Mouse (Mus musculus): ENCODE data around the gene Glrx3. TPM values are rescaled to one million over a fixed set of nuclear protein-coding genes. Genes with fewer than 3 reads are reported as not detected.
A peak's percentile ranks its signal among the peaks of the same experiment; 100 is the strongest.
"Not testable (repeated sequence)": the region's sequence is repeated elsewhere in the genome, so short reads cannot be mapped to it uniquely, and the experiment has no call there.

Gene Glrx3
- polyA plus RNA-seq, 1 experiment from 2014 or later, result 81.9 TPM

GRCm38 (mm10) chr7:137436901-137437300 lies 513 bp upstream of the Glrx3 start:
- WGBS (ENCODE audit: missing documents), result 73% methylated on average over 6 of the region's 6 CpGs
- Histone ChIP-seq H3K36me3 (ENCODE audit: inconsistent target) (no peaks in the 10 kb centered on the region), H3K79me2 (ENCODE audit: inconsistent target) (peaks cover 41% of the 10 kb centered on the region), H3K27ac (no peak overlapping the region), H3K4me3 (ENCODE audit: inconsistent target) (no peak overlapping the region)

- Histone ChIP-seq H3K79me2 (ENCODE audit: inconsistent target) (peaks cover 53% of the 10 kb centered on the region), H3K4me3 (ENCODE audit: inconsistent target) (peak overlapping the region; percentile 55), H3K36me3 (ENCODE audit: inconsistent target) (no peaks in the 10 kb centered on the region), H3K27ac (no peak overlapping the region)
- WGBS (ENCODE audit: missing documents), result 2% methylated on average over 7 of the region's 7 CpGs
These were observed 751 bp downstream of the Glrx3 start for GRCm38 (mm10) chr7:137438179-137438550.

GRCm38 (mm10) chr7:137438962-137439361 lies 1.5 kb downstream of the Glrx3 start:
- WGBS (ENCODE audit: missing documents), result 92% methylated on average over 7 of the region's 7 CpGs
- H3K79me2 ChIP-seq (ENCODE audit: inconsistent target), result peaks cover 61% of the 10 kb centered on the region
- H3K36me3 ChIP-seq (ENCODE audit: inconsistent target); H3K27ac ChIP-seq; H3K4me3 ChIP-seq (ENCODE audit: inconsistent target): not testable (repeated sequence)

DNA sequence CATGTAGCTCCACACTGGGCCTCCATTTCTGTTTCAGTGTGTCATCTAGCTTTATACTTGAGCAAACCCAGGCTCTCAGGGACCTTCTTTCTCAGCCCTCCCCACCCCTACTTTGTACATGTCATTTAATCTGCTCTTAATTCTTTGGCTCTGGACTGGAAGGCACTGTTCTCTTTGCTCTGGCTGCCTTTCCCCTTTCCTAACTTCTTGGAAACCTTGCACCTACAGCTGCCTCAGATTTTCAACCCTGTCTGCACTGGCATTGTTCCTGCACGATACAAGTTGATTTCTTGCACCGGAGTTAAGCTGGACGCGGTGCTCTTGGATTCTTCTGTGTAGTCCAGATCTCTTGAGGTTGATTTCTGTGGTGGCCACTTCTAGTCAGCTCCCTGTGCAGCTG lies 5.5 kb downstream of the Glrx3 start:
- peaks cover 100% of the 10 kb centered on the region for H3K79me2 ChIP-seq (ENCODE audit: inconsistent target)
- WGBS (ENCODE audit: missing documents), result 99% methylated on average over 4 of the region's 4 CpGs
- peaks cover 11% of the 10 kb centered on the region for H3K36me3 ChIP-seq (ENCODE audit: inconsistent target)
- H3K27ac ChIP-seq, result no peak overlapping the region
- H3K4me3 ChIP-seq (ENCODE audit: inconsistent target), result no peak overlapping the region

GRCm38 (mm10) chr7:137445321-137445720 lies 7.9 kb downstream of the Glrx3 start:
- WGBS (ENCODE audit: missing documents), result 93% methylated on average over 12 of the region's 12 CpGs
- Histone ChIP-seq H3K4me3 (ENCODE audit: inconsistent target) (no peak overlapping the region), H3K79me2 (ENCODE audit: inconsistent target) (peaks cover 100% of the 10 kb centered on the region), H3K27ac (no peak overlapping the region), H3K36me3 (ENCODE audit: inconsistent target) (peaks cover 17% of the 10 kb centered on the region)

- no peak overlapping the region for H3K27ac ChIP-seq
- no peak overlapping the region for H3K4me3 ChIP-seq (ENCODE audit: inconsistent target)
- 93% methylated on average over 5 of the region's 5 CpGs for WGBS (ENCODE audit: missing documents)
- H3K79me2 ChIP-seq (ENCODE audit: inconsistent target), result no peaks in the 10 kb centered on the region
- peaks cover 53% of the 10 kb centered on the region; the same call in 1 of the 2 replicates for H3K36me3 ChIP-seq (ENCODE audit: inconsistent target)
These were observed 24.0 kb downstream of the Glrx3 start for GRCm38 (mm10) chr7:137461396-137461795.

GRCm38 (mm10) chr7:137468174-137468573 lies 30.8 kb downstream of the Glrx3 start:
- Histone ChIP-seq H3K79me2 (ENCODE audit: inconsistent target) (no peaks in the 10 kb centered on the region), H3K4me3 (ENCODE audit: inconsistent target) (no peak overlapping the region), H3K36me3 (ENCODE audit: inconsistent target) (peaks cover 36% of the 10 kb centered on the region), H3K27ac (no peak overlapping the region)
- 88% methylated on average over 4 of the region's 4 CpGs for WGBS (ENCODE audit: missing documents)

DNA sequence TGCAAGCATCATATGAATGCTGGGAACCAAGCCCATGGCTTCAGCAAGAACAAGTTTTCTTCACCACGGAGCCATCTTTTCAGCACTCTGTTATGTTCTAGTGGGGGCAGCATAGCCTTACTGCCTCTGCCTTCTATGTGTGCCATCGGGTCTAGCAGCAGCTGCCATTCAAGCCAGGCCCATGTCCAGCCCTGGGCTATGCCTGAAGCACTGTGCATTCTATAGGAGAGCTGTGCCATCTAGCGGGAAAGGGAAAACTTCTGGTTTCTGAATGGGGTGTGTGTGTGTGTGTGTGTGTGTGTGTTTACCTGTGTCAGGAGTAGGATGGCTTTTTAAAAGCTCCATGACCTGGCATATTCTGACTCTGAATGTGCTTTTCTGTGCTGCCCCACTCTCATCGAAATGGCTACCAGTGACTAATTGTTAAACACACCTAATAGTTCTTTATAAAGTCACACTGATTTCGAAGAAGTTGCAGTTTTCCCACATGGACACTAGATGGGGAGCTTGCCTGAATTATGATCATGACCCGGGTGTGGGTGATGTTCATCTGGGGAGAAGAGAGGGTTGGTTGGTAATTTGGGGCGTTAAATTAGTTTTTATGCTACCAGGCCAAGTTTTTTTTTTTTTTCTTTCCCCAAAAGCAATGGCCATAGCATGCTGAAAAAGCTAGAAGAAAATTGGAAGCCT lies 34.2 kb downstream of the Glrx3 start:
- 56% methylated on average over 7 of the region's 7 CpGs for WGBS (ENCODE audit: missing documents)
- no peak overlapping the region for H3K4me3 ChIP-seq (ENCODE audit: inconsistent target)
- H3K79me2 ChIP-seq (ENCODE audit: inconsistent target), result no peaks in the 10 kb centered on the region
- no peak overlapping the region for H3K27ac ChIP-seq
- H3K36me3 ChIP-seq (ENCODE audit: inconsistent target), result peaks cover 7% of the 10 kb centered on the region

DNA sequence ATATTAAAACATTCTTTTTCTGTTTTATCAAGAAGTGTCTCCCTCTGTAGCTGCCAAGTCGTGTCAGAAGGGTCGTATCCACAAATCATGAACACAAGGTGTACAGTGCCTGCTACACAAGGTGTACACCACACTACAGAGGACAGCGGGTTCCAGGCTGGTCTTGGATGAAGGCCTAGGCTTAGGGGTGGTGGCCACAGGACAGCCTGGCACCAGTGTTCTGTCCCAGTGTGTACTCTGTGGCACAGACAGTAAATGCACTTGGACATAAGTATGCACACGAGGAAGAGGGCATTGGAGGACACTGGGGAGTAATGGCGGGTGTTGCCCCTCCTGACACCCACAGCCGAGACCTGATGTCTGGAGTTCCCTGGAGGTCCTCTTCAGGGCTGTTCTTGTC lies 34.7 kb downstream of the Glrx3 start:
- Histone ChIP-seq H3K36me3 (ENCODE audit: inconsistent target) (peaks cover 7% of the 10 kb centered on the region), H3K79me2 (ENCODE audit: inconsistent target) (no peaks in the 10 kb centered on the region), H3K4me3 (ENCODE audit: inconsistent target) (no peak overlapping the region), H3K27ac (no peak overlapping the region)
- WGBS (ENCODE audit: missing documents), result 73% methylated on average over 6 of the region's 6 CpGs

DNA sequence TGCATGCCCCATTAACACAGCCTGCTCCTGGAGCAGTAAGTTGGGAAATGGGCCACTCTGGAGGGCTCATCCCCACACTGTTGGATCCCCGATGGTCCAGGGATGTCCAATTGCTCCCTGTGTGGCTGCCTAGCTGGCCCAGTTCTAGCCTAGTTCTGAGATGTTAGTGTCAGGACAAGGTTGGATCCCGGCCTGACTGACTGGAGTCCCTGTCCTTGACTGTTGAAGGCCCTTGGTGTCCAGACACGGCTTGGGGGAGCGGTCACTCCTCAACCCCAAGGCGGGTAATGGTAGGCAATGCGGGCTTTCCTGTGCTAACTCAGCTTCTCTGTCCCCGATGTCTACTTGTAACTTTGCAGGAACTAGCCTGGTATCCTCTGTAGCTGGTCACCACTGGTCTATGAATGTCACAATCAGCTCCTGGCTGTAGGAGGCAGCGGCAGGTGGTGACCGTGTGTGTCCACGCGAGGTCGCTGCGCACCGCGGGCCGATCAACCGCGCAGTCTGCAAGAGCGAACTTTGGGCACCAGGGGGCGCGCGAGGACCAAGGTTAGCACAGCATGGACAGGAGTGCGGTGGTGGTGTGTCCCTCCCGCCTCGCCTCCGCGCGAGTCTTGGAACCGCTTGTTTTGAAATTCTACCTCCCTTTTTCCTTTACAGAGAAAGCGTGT lies 40.7 kb downstream of the Glrx3 start:
- H3K4me3 ChIP-seq (ENCODE audit: inconsistent target), result no peak overlapping the region
- H3K36me3 ChIP-seq (ENCODE audit: inconsistent target), result no peaks in the 10 kb centered on the region
- no peaks in the 10 kb centered on the region for H3K79me2 ChIP-seq (ENCODE audit: inconsistent target)
- 15% methylated on average over 29 of the region's 30 CpGs for WGBS (ENCODE audit: missing documents)
- H3K27ac ChIP-seq, result no peak overlapping the region

DNA sequence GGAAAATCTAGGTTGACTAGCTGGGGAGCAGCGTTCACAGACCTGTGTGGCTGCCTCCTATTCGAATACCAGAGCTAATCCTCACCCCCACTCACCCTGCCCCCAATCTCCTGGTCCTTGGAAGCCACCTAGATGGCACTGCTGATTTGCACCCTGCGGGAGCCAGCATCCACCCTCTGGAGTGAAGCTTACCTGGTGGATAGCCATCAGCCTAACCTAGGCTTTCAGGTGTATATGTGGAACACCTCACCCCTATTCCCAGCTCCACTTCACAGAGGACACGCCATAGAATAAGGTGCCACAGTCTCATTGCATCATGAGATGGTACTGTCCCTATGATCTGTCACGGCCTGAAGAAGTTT lies 41.2 kb downstream of the Glrx3 start:
- 40% methylated on average over 5 of the region's 5 CpGs for WGBS (ENCODE audit: missing documents)
- H3K36me3 ChIP-seq (ENCODE audit: inconsistent target), result no peaks in the 10 kb centered on the region
- no peak overlapping the region for H3K27ac ChIP-seq
- no peaks in the 10 kb centered on the region for H3K79me2 ChIP-seq (ENCODE audit: inconsistent target)
- H3K4me3 ChIP-seq (ENCODE audit: inconsistent target), result no peak overlapping the region

DNA sequence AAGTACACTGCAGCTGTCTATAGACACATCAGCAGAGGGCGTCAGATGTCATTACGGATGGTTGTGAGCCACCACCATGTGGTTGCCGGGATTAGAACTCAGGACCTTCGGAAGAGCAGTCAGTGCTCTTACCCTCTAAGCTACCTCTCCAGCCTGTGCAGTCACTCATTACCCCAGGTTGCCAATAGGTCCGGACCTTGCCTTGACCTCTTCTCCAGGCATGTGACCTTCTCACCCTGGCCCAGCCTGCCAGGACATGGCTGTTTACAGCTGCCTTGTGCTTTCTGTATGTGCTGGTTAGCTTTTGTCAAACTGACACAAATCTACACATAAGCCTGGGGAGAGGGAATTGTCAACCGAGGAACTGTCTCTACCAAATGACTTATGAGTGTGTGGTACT lies 43.4 kb downstream of the Glrx3 start:
- WGBS (ENCODE audit: missing documents), result 80% methylated on average over 6 of the region's 6 CpGs
- H3K36me3 ChIP-seq (ENCODE audit: inconsistent target), result no peaks in the 10 kb centered on the region
- H3K79me2 ChIP-seq (ENCODE audit: inconsistent target), result no peaks in the 10 kb centered on the region
- H3K27ac ChIP-seq, result no peak overlapping the region
- H3K4me3 ChIP-seq (ENCODE audit: inconsistent target), result no peak overlapping the region

- H3K27ac ChIP-seq, result no peak overlapping the region
- no peaks in the 10 kb centered on the region for H3K79me2 ChIP-seq (ENCODE audit: inconsistent target)
- WGBS (ENCODE audit: missing documents), result 89% methylated on average over 11 of the region's 11 CpGs
- H3K36me3 ChIP-seq (ENCODE audit: inconsistent target), result no peaks in the 10 kb centered on the region
- no peak overlapping the region for H3K4me3 ChIP-seq (ENCODE audit: inconsistent target)
These were observed 46.6 kb downstream of the Glrx3 start for GRCm38 (mm10) chr7:137483987-137484386.

DNA sequence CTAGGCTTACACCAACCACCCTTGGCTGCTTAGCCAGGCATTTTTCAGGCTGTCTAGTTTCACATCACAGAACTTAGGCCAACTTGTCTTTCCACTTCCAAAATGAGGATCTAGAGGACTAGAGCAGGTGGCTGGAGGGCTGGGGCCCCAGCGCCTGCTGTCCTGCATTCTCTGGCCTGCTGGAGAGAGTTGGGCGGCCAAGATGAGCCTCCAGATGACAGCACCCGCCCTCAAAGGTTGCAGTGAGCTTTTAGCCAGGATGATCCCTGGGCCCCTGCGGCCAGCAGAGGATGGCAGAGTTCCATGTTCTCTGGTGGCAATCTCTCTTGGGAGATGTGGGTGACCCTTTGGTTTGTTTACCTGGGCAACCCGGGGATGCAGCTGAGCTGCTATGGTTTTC lies 51.0 kb downstream of the Glrx3 start:
- 90% methylated on average over 5 of the region's 5 CpGs for WGBS (ENCODE audit: missing documents)

GRCm38 (mm10) chr7:137490711-137491110 lies 53.3 kb downstream of the Glrx3 start:
- Histone ChIP-seq H3K79me2 (ENCODE audit: inconsistent target) (no peaks in the 10 kb centered on the region), H3K36me3 (ENCODE audit: inconsistent target) (no peaks in the 10 kb centered on the region), H3K4me3 (ENCODE audit: inconsistent target) (no peak overlapping the region), H3K27ac (no peak overlapping the region)
- 66% methylated on average over 4 of the region's 4 CpGs for WGBS (ENCODE audit: missing documents)

More for the DNA sequence above, 51.0 kb downstream of the Glrx3 start:
- no peak overlapping the region for H3K27ac ChIP-seq
- no peak overlapping the region for H3K4me3 ChIP-seq (ENCODE audit: inconsistent target)
- H3K79me2 ChIP-seq (ENCODE audit: inconsistent target), result no peaks in the 10 kb centered on the region
- no peaks in the 10 kb centered on the region for H3K36me3 ChIP-seq (ENCODE audit: inconsistent target)

Measured in macrophage (primary cell).